Comparison of ENCODE assay signal across 8 mouse cellular contexts in the genomic region with DNA sequence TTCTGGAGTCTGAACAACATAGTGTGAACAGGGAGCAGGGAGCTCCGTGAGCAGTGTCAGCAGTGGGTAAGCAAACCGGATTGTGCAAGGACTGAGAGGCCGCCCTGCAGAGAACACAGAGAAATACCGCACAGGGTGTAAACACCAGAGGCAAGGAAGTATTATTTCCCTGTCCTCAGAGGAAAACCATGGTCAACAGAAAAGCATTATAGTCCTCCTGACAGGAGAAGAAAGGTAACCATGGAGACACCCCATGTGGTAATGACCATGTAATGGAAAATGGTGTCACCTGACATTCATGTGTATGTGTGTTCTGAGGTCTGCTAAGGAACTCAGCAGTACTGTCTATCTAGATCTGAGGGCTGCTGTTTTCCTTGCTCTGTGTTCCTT. TPM values are rescaled to one million over a fixed set of nuclear protein-coding genes. Genes with fewer than 3 reads are reported as not detected.
DNase-seq lines count a peak whose midpoint lies in the region; ATAC-seq and TF ChIP-seq lines count a peak whose summit lies in the region.

No protein-coding gene starts in this region.

- peaks cover 22% of the 10 kb centered on the region for H3K4me1 ChIP-seq in embryonic facial prominence, embryonic 15.5 days
- H3K4me1 ChIP-seq in hindbrain, embryonic 11.5 days (replicated peaks; ENCODE audit: control insufficient read depth, insufficient read depth, low read length), result 0 out of 2 replicates have a peak, but pooled peaks cover 2% of the 10 kb centered on the region
- H3K4me1 ChIP-seq in liver, postnatal 0 days (ENCODE audit: insufficient read depth), result peaks cover 32% of the 10 kb centered on the region
- peaks cover 13% of the 10 kb centered on the region for H3K4me1 ChIP-seq in neural tube, embryonic 13.5 days (replicated peaks)

- no peak for TF ChIP-seq CTCF in liver, postnatal 0 days (IDR thresholded peaks at IDR 0.05; ENCODE audit: low read depth)

- no peaks in the 10 kb centered on the region for H3K9me3 ChIP-seq in embryonic facial prominence, embryonic 15.5 days (replicated peaks)
- H3K9me3 ChIP-seq in hindbrain, embryonic 11.5 days (ENCODE audit: control insufficient read depth, low read length), result no peaks in the 10 kb centered on the region
- no peaks in the 10 kb centered on the region for H3K9me3 ChIP-seq in liver, postnatal 0 days (ENCODE audit: low read length)
- H3K9me3 ChIP-seq in neural tube, embryonic 13.5 days, result no peaks in the 10 kb centered on the region

- peak; percentile 52 for TF ChIP-seq EP300 in liver, postnatal 0 days (IDR thresholded peaks at IDR 0.05; ENCODE audit: low read depth)

- H3K4me2 ChIP-seq in embryonic facial prominence, embryonic 15.5 days (replicated peaks), result no peak overlapping the region
- no peak overlapping the region for H3K4me2 ChIP-seq in hindbrain, embryonic 11.5 days (replicated peaks; ENCODE audit: low read depth, low read length)
- H3K4me2 ChIP-seq in liver, postnatal 0 days (ENCODE audit: low read depth, low read length), result peak overlapping the region; percentile 47
- no peak overlapping the region; the same call in 1 of the 2 replicates for H3K4me2 ChIP-seq in neural tube, embryonic 13.5 days

- DNase-seq in cerebellum, postnatal 10 days, result peak; percentile 22 to 41
- DNase-seq in cerebellum, postnatal 36 days, result no peak
- peak; percentile 95 for DNase-seq in CD4-positive helper T cell, adult 2 months (ENCODE audit: low read depth, low spot score)
- DNase-seq in hindbrain, embryonic 11.5 days (ENCODE audit: low spot score), result peak; percentile 62
- peak; percentile 64 for DNase-seq in liver, postnatal 0 days
- DNase-seq in right cerebral cortex, postnatal 10 days (ENCODE audit: low spot score in 2 of 2), result no peak

- H3K27ac ChIP-seq in embryonic facial prominence, embryonic 15.5 days (replicated peaks), result peak overlapping the region; percentile 74
- H3K27ac ChIP-seq in hindbrain, embryonic 11.5 days (ENCODE audit: low read depth, low read length), result peak overlapping the region; percentile 51; the same call in 1 of the 2 replicates
- H3K27ac ChIP-seq in liver, postnatal 0 days (ENCODE audit: low read depth), result peak overlapping the region; percentile 93
- 0 out of 2 replicates have a peak overlapping the region, but pooled peaks have one; percentile 42 for H3K27ac ChIP-seq in neural tube, embryonic 13.5 days (replicated peaks)

- WGBS in embryonic facial prominence, embryonic 15.5 days, result 24% methylated on average over 4 of the region's 4 CpGs
- 24% methylated on average over 4 of the region's 4 CpGs for WGBS in hindbrain, embryonic 11.5 days
- 28% methylated on average over 4 of the region's 4 CpGs for WGBS in liver, postnatal 0 days (ENCODE audit: insufficient replicate concordance)
- WGBS in neural tube, embryonic 13.5 days, result 23% methylated on average over 4 of the region's 4 CpGs

- no peaks in the 10 kb centered on the region for H3K36me3 ChIP-seq in embryonic facial prominence, embryonic 15.5 days
- no peaks in the 10 kb centered on the region for H3K36me3 ChIP-seq in hindbrain, embryonic 11.5 days (ENCODE audit: control insufficient read depth, insufficient read depth, low read length)
- H3K36me3 ChIP-seq in liver, postnatal 0 days (replicated peaks; ENCODE audit: insufficient read depth, low read length), result no peaks in the 10 kb centered on the region
- H3K36me3 ChIP-seq in neural tube, embryonic 13.5 days, result no peaks in the 10 kb centered on the region

- no peak overlapping the region for H3K9ac ChIP-seq in embryonic facial prominence, embryonic 15.5 days
- H3K9ac ChIP-seq in hindbrain, embryonic 11.5 days (ENCODE audit: low read depth, low read length), result no peak overlapping the region
- H3K9ac ChIP-seq in liver, postnatal 0 days (replicated peaks), result peak overlapping the region; percentile 37
- H3K9ac ChIP-seq in neural tube, embryonic 13.5 days, result no peak overlapping the region

- H3K4me3 ChIP-seq in embryonic facial prominence, embryonic 15.5 days (replicated peaks), result no peak overlapping the region
- H3K4me3 ChIP-seq in hindbrain, embryonic 11.5 days (ENCODE audit: low read depth, low read length), result no peak overlapping the region
- H3K4me3 ChIP-seq in liver, postnatal 0 days (ENCODE audit: low read depth, low read length), result no peak overlapping the region
- no peak overlapping the region for H3K4me3 ChIP-seq in neural tube, embryonic 13.5 days

- H3K27me3 ChIP-seq in embryonic facial prominence, embryonic 15.5 days, result no peaks in the 10 kb centered on the region
- peaks cover 2% of the 10 kb centered on the region; the same call in 1 of the 2 replicates for H3K27me3 ChIP-seq in hindbrain, embryonic 11.5 days (ENCODE audit: control insufficient read depth, insufficient read depth, low read length)
- no peaks in the 10 kb centered on the region for H3K27me3 ChIP-seq in liver, postnatal 0 days (ENCODE audit: insufficient read depth, low read length)
- H3K27me3 ChIP-seq in neural tube, embryonic 13.5 days, result no peaks in the 10 kb centered on the region

- peak; percentile 77 for ATAC-seq in embryonic facial prominence, embryonic 15.5 days (ENCODE audit: insufficient number of reproducible peaks, low FRiP score, low TSS enrichment, low read depth)
- ATAC-seq in hindbrain, embryonic 11.5 days (ENCODE audit: low FRiP score), result peak; percentile 74
- peak; percentile 87 for ATAC-seq in liver, postnatal 0 days
- peak; percentile 78 for ATAC-seq in neural tube, embryonic 13.5 days (ENCODE audit: low read depth)

RNA-seq across cellular contexts. Expression of gene Hectd1, which starts 36.4 kb away (rescaled TPM):
- 39.8 and 40.7 TPM in 2 replicates for polyA plus RNA-seq in embryonic facial prominence, embryonic 15.5 days (2015; fragmentation: Nextera tagmentation; extraction: Ambion mirVana)
- polyA plus RNA-seq in hindbrain, embryonic 11.5 days (2014; fragmentation: Nextera tagmentation; extraction: Ambion mirVana), result 35.0 and 44.5 TPM in 2 replicates
- polyA plus RNA-seq in liver, postnatal 0 days (2015; fragmentation: Nextera tagmentation; extraction: Ambion mirVana), result 18.2 and 20.6 TPM in 2 replicates
- 35.9 and 39.8 TPM in 2 replicates for polyA plus RNA-seq in neural tube, embryonic 13.5 days (2015; fragmentation: Nextera tagmentation; extraction: Ambion mirVana)

Comparison
In these comparisons a context has a peak if more than half of its experiments do, and no peak if none do; other contexts are left out.
1. DNase-seq: peak in cerebellum, postnatal 10 days (2 of 2), CD4-positive helper T cell, adult 2 months (single experiment), hindbrain, embryonic 11.5 days (single experiment) and liver, postnatal 0 days (single experiment); none in cerebellum, postnatal 36 days (0 of 2) and right cerebral cortex, postnatal 10 days (0 of 2).
2. H3K27ac ChIP-seq: peak in every context shown above with its lines; median percentile 93 in liver, postnatal 0 days; 74 in embryonic facial prominence, embryonic 15.5 days; 51 in hindbrain, embryonic 11.5 days; 42 in neural tube, embryonic 13.5 days.
3. Peak in every context shown above with its lines, with median percentiles within 50 percentile points of each other: ATAC-seq.